Mouse (Mus musculus): ENCODE results near the gene Tex13b. TPM values are rescaled to one million over a fixed set of nuclear protein-coding genes. Genes with fewer than 3 reads are reported as not detected.

Tex13b gene
- 0.19 TPM for polyA plus RNA-seq (2017; shearing (Covaris generic))

DNA sequence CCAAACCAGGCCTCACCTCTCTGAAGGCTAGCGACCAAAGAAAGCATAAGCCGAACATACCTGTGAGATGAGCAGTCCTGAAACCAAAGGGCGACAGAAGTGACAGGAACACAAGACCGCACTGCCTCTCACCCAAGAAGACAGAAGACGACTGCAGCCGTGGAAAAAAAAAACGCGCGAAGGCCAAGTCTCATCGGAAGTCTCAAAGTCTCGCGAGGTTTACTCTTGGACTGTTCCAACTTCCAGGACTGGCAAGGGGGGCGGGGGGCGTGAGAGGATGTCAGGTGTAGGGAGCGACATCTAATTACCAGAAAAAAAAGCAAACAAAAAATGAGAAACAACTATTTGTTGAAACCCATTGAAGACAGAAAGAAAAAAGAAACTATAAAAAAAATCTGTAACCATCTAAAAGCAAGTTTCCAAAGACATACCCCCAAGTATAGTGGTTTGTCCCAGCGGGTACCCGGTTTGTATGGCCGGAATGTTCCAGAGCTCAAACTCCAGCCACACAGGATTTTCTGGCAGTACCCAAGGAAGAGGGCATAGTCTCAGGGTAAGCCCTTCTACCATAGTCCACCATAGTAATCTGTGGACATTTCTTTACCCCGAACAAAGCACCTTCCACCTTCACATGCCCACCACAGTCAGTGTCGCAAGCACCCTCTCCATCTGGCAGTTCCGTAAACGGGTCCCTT, at the start of gene Tex13b:
Gene Tex13b, minus strand, starts transcription at position 122 of the 695 bp plus-strand sequence.

Other genes starting within 250 kb of the Tex13b start
- gene Tsc22d3, start 212.8 kb downstream of the Tex13b start, polyA plus RNA-seq (2017; shearing (Covaris generic)): 329 TPM
- 0.56 TPM for gene Mid2, start 148.8 kb downstream of the Tex13b start, polyA plus RNA-seq (2017; shearing (Covaris generic))
- gene Vsig1, start 94.2 kb upstream of the Tex13b start, polyA plus RNA-seq (2017; shearing (Covaris generic)): not detected
- 52.2 TPM for gene Psmd10, start 143.3 kb upstream of the Tex13b start, polyA plus RNA-seq (2017; shearing (Covaris generic))
- gene Atg4a, start 143.5 kb upstream of the Tex13b start, polyA plus RNA-seq (2017; shearing (Covaris generic)): 32.5 TPM